Mouse (Mus musculus): ENCODE results near the gene Nsd2. TPM values are rescaled to one million over a fixed set of nuclear protein-coding genes. Genes with fewer than 3 reads are reported as not detected.

Gene Nsd2
- polyA plus RNA-seq (2014; fragmentation: Nextera tagmentation; extraction: Ambion mirVana), result 102 and 106 TPM in 2 replicates

- Histone ChIP-seq H3K9ac (peak within 1 kb of the TSS; percentile 100), H3K4me1 (replicated peaks; ENCODE audit: control insufficient read depth, insufficient read depth, low read length) (peaks cover 35% of the 10 kb centered on the region), H3K27me3 (ENCODE audit: control insufficient read depth, insufficient read depth, low read length) (no peaks in the 10 kb centered on the region), H3K4me3 (replicated peaks; ENCODE audit: low read length) (peak within 1 kb of the TSS; percentile 100), H3K27ac (peak within 1 kb of the TSS; percentile 100), H3K4me2 (replicated peaks) (peak within 1 kb of the TSS; percentile 89), H3K36me3 (replicated peaks; ENCODE audit: control insufficient read depth, insufficient read depth) (no peaks in the 10 kb centered on the region; the same call in 1 of the 2 replicates), H3K9me3 (ENCODE audit: control insufficient read depth, low read length) (no peaks in the 10 kb centered on the region)
- ATAC-seq (ENCODE audit: low FRiP score), result peak; percentile 87
- under 1% methylated on average over 102 of the region's 136 CpGs for WGBS
- DNase-seq (ENCODE audit: low spot score), result peak; percentile 96
These were observed at the start of gene Nsd2 for GRCm38 (mm10) chr5:33819876-33820732. TSS of gene Nsd2 (plus strand) at chr5:33820725.

- no peaks in the 10 kb centered on the region for H3K9me3 ChIP-seq (ENCODE audit: control insufficient read depth, low read length)
- no peak overlapping the region for H3K4me2 ChIP-seq (replicated peaks)
- peaks cover 48% of the 10 kb centered on the region for H3K36me3 ChIP-seq (replicated peaks; ENCODE audit: control insufficient read depth, insufficient read depth)
- ATAC-seq (ENCODE audit: low FRiP score), result no peak
- H3K4me3 ChIP-seq (replicated peaks; ENCODE audit: low read length), result no peak overlapping the region
- H3K27me3 ChIP-seq (ENCODE audit: control insufficient read depth, insufficient read depth, low read length), result no peaks in the 10 kb centered on the region
- no peak overlapping the region for H3K9ac ChIP-seq
- no peak for DNase-seq (ENCODE audit: low spot score)
- H3K4me1 ChIP-seq (replicated peaks; ENCODE audit: control insufficient read depth, insufficient read depth, low read length), result peaks cover 17% of the 10 kb centered on the region
- no peak overlapping the region for H3K27ac ChIP-seq
These were observed 43.3 kb upstream of the Nsd2 start for GRCm38 (mm10) chr5:33777195-33777594.

- H3K27me3 ChIP-seq (ENCODE audit: control insufficient read depth, insufficient read depth, low read length), result no peaks in the 10 kb centered on the region
- 6% methylated on average over 11 of the region's 11 CpGs for WGBS
- peak overlapping the region; percentile 83 for H3K27ac ChIP-seq
- H3K4me1 ChIP-seq (replicated peaks; ENCODE audit: control insufficient read depth, insufficient read depth, low read length), result peaks cover 21% of the 10 kb centered on the region
- H3K4me2 ChIP-seq (replicated peaks), result peak overlapping the region; percentile 97
- H3K9ac ChIP-seq, result peak overlapping the region; percentile 86
- peak overlapping the region; percentile 63 for H3K4me3 ChIP-seq (replicated peaks; ENCODE audit: low read length)
- ATAC-seq (ENCODE audit: low FRiP score) (0 out of 2 replicates have a peak, but pooled peaks have one; percentile 0), DNase-seq (ENCODE audit: low spot score) (no peak)
- H3K36me3 ChIP-seq (replicated peaks; ENCODE audit: control insufficient read depth, insufficient read depth), result peaks cover 11% of the 10 kb centered on the region
- no peaks in the 10 kb centered on the region for H3K9me3 ChIP-seq (ENCODE audit: control insufficient read depth, low read length)
These were observed 38.6 kb upstream of the Nsd2 start for GRCm38 (mm10) chr5:33781964-33782344.

GRCm38 (mm10) chr5:33782345-33782998 is 38.1 kb upstream of the Nsd2 start, which contains the start of gene Letm1:
TSS of gene Letm1 (minus strand) at chr5:33782817.
- peak within 1 kb of the TSS; percentile 83 for H3K27ac ChIP-seq
- under 1% methylated on average over 64 of the region's 65 CpGs for WGBS
- peak; percentile 90 for DNase-seq (ENCODE audit: low spot score)

GRCm38 (mm10) chr5:33782999-33783390 is 37.5 kb upstream of the Nsd2 start:
- ATAC-seq (ENCODE audit: low FRiP score) (peak; percentile 87; the same call in 1 of the 2 replicates), DNase-seq (ENCODE audit: low spot score) (no peak)
- Histone ChIP-seq H3K9me3 (ENCODE audit: control insufficient read depth, low read length) (no peaks in the 10 kb centered on the region), H3K9ac (peak overlapping the region; percentile 86), H3K27ac (peak overlapping the region; percentile 83; the same call in 1 of the 2 replicates), H3K4me3 (replicated peaks; ENCODE audit: low read length) (peak overlapping the region; percentile 63), H3K4me1 (replicated peaks; ENCODE audit: control insufficient read depth, insufficient read depth, low read length) (peaks cover 21% of the 10 kb centered on the region), H3K36me3 (replicated peaks; ENCODE audit: control insufficient read depth, insufficient read depth) (peaks cover under 1% of the 10 kb centered on the region; the same call in 1 of the 2 replicates), H3K27me3 (ENCODE audit: control insufficient read depth, insufficient read depth, low read length) (no peaks in the 10 kb centered on the region), H3K4me2 (replicated peaks) (peak overlapping the region; percentile 97)
- WGBS, result 15% methylated on average over 6 of the region's 6 CpGs

More at GRCm38 (mm10) chr5:33782345-33782998, 38.1 kb upstream of the Nsd2 start, which contains the start of gene Letm1:
- Histone ChIP-seq H3K4me3 (replicated peaks; ENCODE audit: low read length) (peak within 1 kb of the TSS; percentile 63), H3K27me3 (ENCODE audit: control insufficient read depth, insufficient read depth, low read length) (no peaks in the 10 kb centered on the region), H3K9ac (peak within 1 kb of the TSS; percentile 86), H3K4me1 (replicated peaks; ENCODE audit: control insufficient read depth, insufficient read depth, low read length) (peaks cover 21% of the 10 kb centered on the region), H3K4me2 (replicated peaks) (peak within 1 kb of the TSS; percentile 97), H3K9me3 (ENCODE audit: control insufficient read depth, low read length) (no peaks in the 10 kb centered on the region), H3K36me3 (replicated peaks; ENCODE audit: control insufficient read depth, insufficient read depth) (peaks cover 5% of the 10 kb centered on the region)
- peak; percentile 99 for ATAC-seq (ENCODE audit: low FRiP score)

- Histone ChIP-seq H3K36me3 (replicated peaks; ENCODE audit: control insufficient read depth, insufficient read depth) (no peaks in the 10 kb centered on the region), H3K27ac (no peak overlapping the region), H3K4me2 (replicated peaks) (no peak overlapping the region), H3K4me3 (replicated peaks; ENCODE audit: low read length) (no peak overlapping the region), H3K9me3 (ENCODE audit: control insufficient read depth, low read length) (no peaks in the 10 kb centered on the region), H3K4me1 (replicated peaks; ENCODE audit: control insufficient read depth, insufficient read depth, low read length) (no peaks in the 10 kb centered on the region), H3K27me3 (ENCODE audit: control insufficient read depth, insufficient read depth, low read length) (no peaks in the 10 kb centered on the region), H3K9ac (no peak overlapping the region)
- DNase-seq (ENCODE audit: low spot score) (no peak), ATAC-seq (ENCODE audit: low FRiP score) (no peak)
- WGBS, result 81% methylated on average over 5 of the region's 5 CpGs
These were observed 28.4 kb upstream of the Nsd2 start for GRCm38 (mm10) chr5:33791912-33792643.

GRCm38 (mm10) chr5:33803337-33803736 is 17.2 kb upstream of the Nsd2 start:
- 82% methylated on average over 2 of the region's 2 CpGs for WGBS
- Histone ChIP-seq H3K4me2 (replicated peaks) (no peak overlapping the region), H3K27ac (no peak overlapping the region), H3K4me1 (replicated peaks; ENCODE audit: control insufficient read depth, insufficient read depth, low read length) (no peaks in the 10 kb centered on the region), H3K36me3 (replicated peaks; ENCODE audit: control insufficient read depth, insufficient read depth) (no peaks in the 10 kb centered on the region), H3K27me3 (ENCODE audit: control insufficient read depth, insufficient read depth, low read length) (no peaks in the 10 kb centered on the region), H3K4me3 (replicated peaks; ENCODE audit: low read length) (no peak overlapping the region), H3K9me3 (ENCODE audit: control insufficient read depth, low read length) (peaks cover 27% of the 10 kb centered on the region), H3K9ac (no peak overlapping the region)
- ATAC-seq (ENCODE audit: low FRiP score) (no peak), DNase-seq (ENCODE audit: low spot score) (no peak)

- no peaks in the 10 kb centered on the region for H3K36me3 ChIP-seq (replicated peaks; ENCODE audit: control insufficient read depth, insufficient read depth)
- no peak for DNase-seq (ENCODE audit: low spot score)
- H3K4me2 ChIP-seq (replicated peaks), result no peak overlapping the region
- H3K27me3 ChIP-seq (ENCODE audit: control insufficient read depth, insufficient read depth, low read length), result no peaks in the 10 kb centered on the region
- no peak for ATAC-seq (ENCODE audit: low FRiP score)
- H3K4me3 ChIP-seq (replicated peaks; ENCODE audit: low read length), result no peak overlapping the region
- H3K27ac ChIP-seq, result no peak overlapping the region
- H3K9me3 ChIP-seq (ENCODE audit: control insufficient read depth, low read length), result no peaks in the 10 kb centered on the region
- no peaks in the 10 kb centered on the region for H3K4me1 ChIP-seq (replicated peaks; ENCODE audit: control insufficient read depth, insufficient read depth, low read length)
- 94% methylated on average over 4 of the region's 4 CpGs for WGBS
- H3K9ac ChIP-seq, result no peak overlapping the region
These were observed 9.0 kb upstream of the Nsd2 start for GRCm38 (mm10) chr5:33811519-33811918.

Measured in hindbrain, embryonic 14.5 days (tissue).